Mouse (Mus musculus) heart, embryonic 14.5 days (tissue): ENCODE measurements around the gene Phlda2. TPM values are rescaled to one million over a fixed set of nuclear protein-coding genes. Genes with fewer than 3 reads are reported as not detected.
A peak's percentile ranks its signal among the peaks of the same experiment; 100 is the strongest.

ENCODE experiments used
- ATAC-seq: fragments of 200-750 bp; cut with Nextera tagmentation; 2 replicates; pipeline ENCODE4 v1.8.0; 2017; ENCODE audit warnings: low read depth, moderate TSS enrichment; ENCODE audit not compliant: insufficient number of reproducible peaks, insufficient read depth, low FRiP score
- H3K27ac ChIP-seq, 2 experiments: fragments of 200-500 bp in 1 of 2; fragments of 300-500 bp in 1 of 2; sonication (generic) in 1 of 2; replicated peaks in 1 of 2; 2 replicates each; pipeline ENCODE4 v1.5.1; 2012 to 2014; ENCODE audit warnings: low read depth in 2 of 2, low read length in 2 of 2, control low read depth in 1 of 2, mild to moderate bottlenecking in 1 of 2, mixed read lengths in 1 of 2; ENCODE audit not compliant: control insufficient read depth in 1 of 2, insufficient read depth in 1 of 2
- H3K27me3 ChIP-seq: fragments of 300-500 bp; sonication (generic); 2 replicates; pipeline ENCODE4 v1.6.1; 2014; ENCODE audit warnings: mild to moderate bottlenecking, low read length, control low read depth; ENCODE audit not compliant: control insufficient read depth, insufficient read depth
- H3K36me3 ChIP-seq: fragments of 300-500 bp; sonication (generic); 2 replicates; pipeline ENCODE4 v1.6.1; 2014; ENCODE audit warnings: mild to moderate bottlenecking, control low read depth, low read length, mixed read lengths; ENCODE audit not compliant: control insufficient read depth, insufficient read depth
- H3K4me1 ChIP-seq, 2 experiments: fragments of 200-500 bp in 1 of 2; fragments of 300-500 bp in 1 of 2; sonication (generic) in 1 of 2; 2 replicates each; pipeline ENCODE4 v1.6.1; 2012 to 2014; ENCODE audit warnings: low read length in 2 of 2, control low read depth in 1 of 2, mixed read lengths in 1 of 2; ENCODE audit not compliant: control insufficient read depth in 2 of 2, insufficient read depth in 2 of 2
- H3K4me2 ChIP-seq: fragments of 300-500 bp; sonication (generic); 2 replicates; pipeline ENCODE4 v1.6.1; 2014; ENCODE audit warnings: mild to moderate bottlenecking, low read length
- H3K4me3 ChIP-seq, 2 experiments: fragments of 200-500 bp in 1 of 2; fragments of 300-500 bp in 1 of 2; sonication (generic) in 1 of 2; 2 replicates each; pipeline ENCODE4 v1.5.1; 2012 to 2014; ENCODE audit warnings: low read length in 2 of 2, mild to moderate bottlenecking in 2 of 2, control low read depth in 1 of 2, low read depth in 1 of 2, moderate library complexity in 1 of 2; ENCODE audit not compliant: control insufficient read depth in 1 of 2, insufficient read depth in 1 of 2
- H3K9ac ChIP-seq: fragments of 300-500 bp; sonication (generic); 2 replicates; pipeline ENCODE4 v1.6.1; 2014; ENCODE audit warnings: mild to moderate bottlenecking, low read length
- H3K9me3 ChIP-seq: fragments of 300-500 bp; sonication (generic); 2 replicates; pipeline ENCODE4 v1.6.1; 2016; ENCODE audit warnings: low read length, control low read depth; ENCODE audit not compliant: control insufficient read depth
- WGBS: fragments of 180-500 bp; shearing (Covaris S2); extraction: QIAGEN DNeasy Blood & Tissue Kit; methylation state at CpG from one replicate; pipeline ENCODE4 v1.1.7; 2014; 5-methylcytosine and 5-hydroxymethylcytosine counted together
- polyA plus RNA-seq: library from polyadenylated mRNA; unstranded; fragments of >200 nt; fragmentation: Nextera tagmentation; extraction: Ambion mirVana; gene quantifications from 2 replicates; pipeline ENCODE4 v1.2.1, GENCODE M21; 2014

The Phlda2 gene
- polyA plus RNA-seq, 1 experiment from 2014 or later, result 0.63 TPM

DNA sequence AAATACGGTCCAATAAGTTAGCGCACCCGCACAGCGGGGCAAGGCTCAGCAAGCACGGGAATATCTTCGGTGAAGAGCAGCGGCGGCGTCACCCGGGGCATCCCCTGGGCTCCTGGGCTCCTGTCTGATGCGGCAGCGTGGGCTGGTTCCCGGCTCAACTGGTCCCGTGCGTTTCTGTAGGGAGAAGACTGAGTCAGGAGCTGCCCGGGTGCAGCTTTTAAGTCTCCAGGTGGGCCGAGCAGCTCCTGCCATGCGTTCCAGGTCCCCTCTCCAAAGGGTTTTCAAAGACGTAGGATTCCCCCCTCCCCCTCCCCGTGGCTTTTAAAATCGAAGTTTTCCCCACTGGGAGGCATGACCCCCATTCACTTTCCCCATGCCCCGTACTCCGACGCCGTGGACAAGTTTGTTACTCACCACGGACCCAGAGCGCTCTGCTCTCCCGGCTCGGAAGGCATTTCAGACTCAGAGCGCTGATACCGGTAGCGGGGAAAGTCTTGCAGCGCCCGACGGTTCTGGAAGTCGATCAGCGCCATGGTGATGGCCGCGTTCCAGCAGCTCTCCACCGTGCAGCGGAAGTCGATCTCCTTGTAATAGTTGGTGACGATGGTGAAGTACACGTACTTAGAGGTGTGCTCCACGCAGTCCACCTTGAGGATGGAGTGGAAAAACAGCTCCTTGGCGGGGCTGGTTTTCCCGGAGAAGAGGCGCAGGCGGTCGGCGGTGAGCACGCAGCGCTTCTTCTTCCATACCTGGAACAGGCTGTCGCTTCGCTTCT, 1.1 kb downstream of the Phlda2 start:
- 2% methylated on average over 55 of the region's 55 CpGs for WGBS
- Histone ChIP-seq H3K36me3 (no peaks in the 10 kb centered on the region), H3K27me3 (peaks cover 70% of the 10 kb centered on the region), H3K9ac (peak overlapping the region; percentile 52; the same call in 1 of the 2 replicates), H3K4me2 (peak overlapping the region; percentile 90), H3K27ac (no peak overlapping the region), H3K4me1 (peaks cover 6 to 7% of the 10 kb centered on the region in 2 experiments; a peak in 3 of 4 replicates), H3K9me3 (no peaks in the 10 kb centered on the region), H3K4me3 (peak overlapping the region; percentile 46 to 48)
- ATAC-seq, result no peak

- 46% methylated on average over 2 of the region's 2 CpGs for WGBS
- no peaks in the 10 kb centered on the region for H3K9me3 ChIP-seq
- H3K4me1 ChIP-seq, result peaks cover 6 to 7% of the 10 kb centered on the region in 2 experiments; a peak in 3 of 4 replicates
- no peaks in the 10 kb centered on the region for H3K36me3 ChIP-seq
- ATAC-seq, result no peak
- no peak overlapping the region for H3K27ac ChIP-seq
- H3K27me3 ChIP-seq, result peaks cover 70% of the 10 kb centered on the region
- H3K4me3 ChIP-seq, result no peak overlapping the region
- H3K4me2 ChIP-seq, result no peak overlapping the region
- no peak overlapping the region for H3K9ac ChIP-seq
These were observed 2.0 kb downstream of the Phlda2 start for GRCm38 (mm10) chr7:143500912-143501311.

GRCm38 (mm10) chr7:143498584-143498983, 4.4 kb downstream of the Phlda2 start:
- H3K4me3 ChIP-seq, result no peak overlapping the region
- no peak overlapping the region for H3K27ac ChIP-seq
- no peak overlapping the region for H3K9ac ChIP-seq
- H3K9me3 ChIP-seq, result no peaks in the 10 kb centered on the region
- peaks cover 61% of the 10 kb centered on the region for H3K27me3 ChIP-seq
- ATAC-seq, result no peak; the same call in 1 of the 2 replicates
- H3K4me1 ChIP-seq, result peaks cover 6 to 7% of the 10 kb centered on the region in 2 experiments; a peak in 3 of 4 replicates
- WGBS, result 88% methylated on average over 4 of the region's 4 CpGs
- H3K36me3 ChIP-seq, result no peaks in the 10 kb centered on the region
- H3K4me2 ChIP-seq, result no peak overlapping the region

- Histone ChIP-seq H3K9me3 (no peaks in the 10 kb centered on the region), H3K27me3 (peaks cover 58% of the 10 kb centered on the region)
- 65% methylated on average over 8 of the region's 8 CpGs for WGBS
These were observed 7.6 kb downstream of the Phlda2 start for GRCm38 (mm10) chr7:143495104-143495961.

GRCm38 (mm10) chr7:143493616-143494126, 9.3 kb downstream of the Phlda2 start:
- ATAC-seq, result no peak
- no peaks in the 10 kb centered on the region for H3K4me1 ChIP-seq
- no peaks in the 10 kb centered on the region for H3K36me3 ChIP-seq
- H3K27me3 ChIP-seq, result peaks cover 61% of the 10 kb centered on the region
- 76% methylated on average over 6 of the region's 6 CpGs for WGBS
- no peak overlapping the region for H3K27ac ChIP-seq
- H3K9me3 ChIP-seq, result no peaks in the 10 kb centered on the region
- no peak overlapping the region for H3K4me2 ChIP-seq
- H3K4me3 ChIP-seq, result no peak overlapping the region
- H3K9ac ChIP-seq, result no peak overlapping the region

More at GRCm38 (mm10) chr7:143495104-143495961, 7.6 kb downstream of the Phlda2 start:
- Histone ChIP-seq H3K27ac (no peak overlapping the region), H3K9ac (no peak overlapping the region), H3K36me3 (no peaks in the 10 kb centered on the region), H3K4me3 (no peak overlapping the region), H3K4me1 (no peaks in the 10 kb centered on the region), H3K4me2 (no peak overlapping the region)
- no peak for ATAC-seq

DNA sequence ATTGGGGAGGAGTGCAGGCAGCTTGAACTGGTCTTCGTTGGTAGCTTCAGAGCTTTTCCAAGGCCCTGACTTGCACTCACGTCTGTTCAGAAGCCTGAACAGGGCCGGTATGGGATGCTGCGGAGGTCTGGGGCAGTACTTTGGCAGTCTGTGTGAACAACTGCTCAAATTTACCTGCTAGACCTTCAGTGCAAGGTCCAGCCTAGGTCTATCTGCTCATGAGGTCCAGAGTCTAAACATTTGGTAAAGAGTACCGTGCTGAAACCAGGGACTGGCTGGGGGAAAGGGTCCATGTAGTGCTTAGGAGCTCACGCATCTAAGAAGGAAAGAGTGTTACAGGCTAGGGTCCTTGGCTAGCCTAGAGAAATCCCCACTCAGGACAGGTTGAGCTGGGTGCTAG, 13.2 kb downstream of the Phlda2 start:
- H3K27ac ChIP-seq, result no peak overlapping the region
- H3K9ac ChIP-seq, result no peak overlapping the region
- no peaks in the 10 kb centered on the region for H3K4me1 ChIP-seq
- no peaks in the 10 kb centered on the region for H3K9me3 ChIP-seq
- 73% methylated on average over 6 of the region's 6 CpGs for WGBS
- no peak for ATAC-seq
- H3K4me2 ChIP-seq, result no peak overlapping the region
- H3K27me3 ChIP-seq, result peaks cover 46% of the 10 kb centered on the region
- H3K4me3 ChIP-seq, result no peak overlapping the region
- no peaks in the 10 kb centered on the region for H3K36me3 ChIP-seq

DNA sequence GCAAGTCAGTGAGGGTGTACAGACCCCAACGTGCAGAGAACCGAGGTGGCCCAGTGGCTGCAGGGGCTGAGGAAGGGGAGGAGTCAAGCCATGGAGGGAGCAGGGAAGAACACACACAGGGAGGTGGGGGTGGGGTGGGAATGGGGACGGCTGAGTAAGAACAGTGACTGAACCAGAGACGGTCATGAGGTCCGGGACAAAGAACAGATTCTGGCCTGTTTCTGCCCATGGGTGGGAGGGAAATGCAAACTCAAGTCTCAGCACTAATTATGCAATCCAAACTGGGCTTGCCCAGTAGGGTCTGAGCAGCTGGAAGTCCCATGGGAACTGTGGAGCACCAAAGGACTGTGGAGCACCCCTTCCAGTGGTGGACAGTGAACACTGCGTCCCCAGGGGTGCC, 20.4 kb downstream of the Phlda2 start:
- Histone ChIP-seq H3K27me3 (peaks cover 11% of the 10 kb centered on the region), H3K4me1 (no peaks in the 10 kb centered on the region; a peak in 1 of 4 replicates), H3K36me3 (no peaks in the 10 kb centered on the region), H3K9ac (no peak overlapping the region), H3K4me3 (no peak overlapping the region), H3K4me2 (no peak overlapping the region), H3K27ac (no peak overlapping the region), H3K9me3 (no peaks in the 10 kb centered on the region)
- ATAC-seq, result no peak
- 11% methylated on average over 6 of the region's 6 CpGs for WGBS
